Mouse (Mus musculus): ENCODE measurements around the gene Sox9. TPM values are rescaled to one million over a fixed set of nuclear protein-coding genes. Genes with fewer than 3 reads are reported as not detected.
A peak's percentile ranks its signal among the peaks of the same experiment; 100 is the strongest.

Gene Sox9
- polyA plus RNA-seq, 1 experiment: 21.8 TPM

DNA sequence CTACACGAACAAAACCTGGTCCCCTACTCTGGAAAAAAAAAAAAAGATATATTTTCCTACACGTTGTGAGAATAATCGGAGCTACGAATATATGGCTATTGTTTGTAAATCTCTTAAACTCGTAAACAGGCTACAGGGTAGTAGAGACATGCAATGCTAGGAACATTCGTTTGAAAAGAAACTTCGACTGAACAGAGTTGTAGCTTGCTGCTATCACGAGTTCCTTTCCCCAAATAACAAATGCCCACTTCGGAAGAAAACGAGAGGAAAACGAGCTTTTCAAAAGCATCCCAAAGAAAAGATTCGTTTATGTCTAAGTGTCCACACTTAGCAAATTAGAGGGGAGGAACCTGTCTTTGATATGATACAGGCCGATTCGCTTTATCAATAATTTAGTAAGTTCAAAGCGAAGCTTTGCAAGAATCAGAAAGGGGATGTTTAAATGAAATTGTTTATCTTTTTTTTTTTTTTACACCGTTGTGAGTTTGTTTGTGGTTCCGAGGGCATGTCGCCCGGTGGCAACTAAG, 1.6 kb upstream of the Sox9 start:
- H3K27ac ChIP-seq (ENCODE audit: insufficient read depth, low read length): no peak overlapping the region
- peak overlapping the region; percentile 76; the same call in 1 of the 2 replicates for H3K4me3 ChIP-seq (ENCODE audit: insufficient read depth, low read length)
- TF ChIP-seq POLR2A (IDR thresholded peaks at IDR 0.05; ENCODE audit: extremely low read depth, insufficient read depth, low read length) (no peak), CTCF (IDR thresholded peaks at IDR 0.05; ENCODE audit: extremely low read depth, insufficient read depth, low read length) (no peak)
- no peaks in the 10 kb centered on the region for H3K4me1 ChIP-seq (ENCODE audit: control insufficient read depth, insufficient read depth, low read length)

DNA sequence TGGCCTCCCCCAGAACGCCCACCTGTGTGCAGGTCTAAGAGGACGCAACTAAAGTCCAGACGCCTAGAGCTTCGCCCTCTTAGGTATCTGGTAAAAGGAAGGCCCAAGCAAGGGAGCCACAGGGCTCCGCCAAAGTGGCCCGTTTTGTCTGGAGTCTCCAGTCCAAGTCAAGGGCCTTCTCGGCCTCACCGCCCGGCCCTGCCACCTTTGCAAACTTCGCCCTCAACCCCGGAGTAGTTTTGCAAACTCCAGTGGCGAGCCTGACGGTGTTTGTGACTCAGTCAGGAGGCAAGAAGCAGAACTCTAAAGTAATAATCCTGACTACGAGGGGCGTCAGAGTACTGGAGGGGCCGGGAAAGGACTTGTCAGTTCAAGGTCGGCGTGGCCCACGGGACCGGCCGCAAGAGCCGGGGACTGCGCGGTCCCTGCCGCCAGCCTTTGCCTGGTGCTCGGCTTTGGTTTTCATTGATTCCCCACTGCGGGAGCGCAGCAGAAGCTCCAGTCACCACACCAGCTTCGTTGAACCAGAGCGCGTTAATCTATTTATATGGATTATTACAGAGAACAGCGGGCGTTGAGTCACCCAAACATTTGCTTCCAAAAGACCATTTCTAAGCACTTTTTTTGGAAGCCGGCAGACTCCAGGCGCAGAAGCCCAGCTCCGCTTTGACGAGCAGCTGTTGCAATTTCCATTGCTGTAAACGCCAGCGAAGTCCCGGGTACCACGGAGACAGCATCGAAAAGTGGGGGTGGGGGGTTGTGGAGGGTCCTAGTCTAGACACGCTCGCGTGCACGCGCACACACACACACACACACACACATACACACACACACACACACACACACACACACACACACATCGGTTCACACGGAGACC, 751 bp upstream of the Sox9 start:
- H3K27ac ChIP-seq (ENCODE audit: insufficient read depth, low read length): no peak overlapping the region
- no peak for TF ChIP-seq CTCF (IDR thresholded peaks at IDR 0.05; ENCODE audit: extremely low read depth, insufficient read depth, low read length)
- TF ChIP-seq POLR2A (IDR thresholded peaks at IDR 0.05; ENCODE audit: extremely low read depth, insufficient read depth, low read length): no peak
- no peaks in the 10 kb centered on the region for H3K4me1 ChIP-seq (ENCODE audit: control insufficient read depth, insufficient read depth, low read length)
- peak overlapping the region; percentile 76 for H3K4me3 ChIP-seq (ENCODE audit: insufficient read depth, low read length)

DNA sequence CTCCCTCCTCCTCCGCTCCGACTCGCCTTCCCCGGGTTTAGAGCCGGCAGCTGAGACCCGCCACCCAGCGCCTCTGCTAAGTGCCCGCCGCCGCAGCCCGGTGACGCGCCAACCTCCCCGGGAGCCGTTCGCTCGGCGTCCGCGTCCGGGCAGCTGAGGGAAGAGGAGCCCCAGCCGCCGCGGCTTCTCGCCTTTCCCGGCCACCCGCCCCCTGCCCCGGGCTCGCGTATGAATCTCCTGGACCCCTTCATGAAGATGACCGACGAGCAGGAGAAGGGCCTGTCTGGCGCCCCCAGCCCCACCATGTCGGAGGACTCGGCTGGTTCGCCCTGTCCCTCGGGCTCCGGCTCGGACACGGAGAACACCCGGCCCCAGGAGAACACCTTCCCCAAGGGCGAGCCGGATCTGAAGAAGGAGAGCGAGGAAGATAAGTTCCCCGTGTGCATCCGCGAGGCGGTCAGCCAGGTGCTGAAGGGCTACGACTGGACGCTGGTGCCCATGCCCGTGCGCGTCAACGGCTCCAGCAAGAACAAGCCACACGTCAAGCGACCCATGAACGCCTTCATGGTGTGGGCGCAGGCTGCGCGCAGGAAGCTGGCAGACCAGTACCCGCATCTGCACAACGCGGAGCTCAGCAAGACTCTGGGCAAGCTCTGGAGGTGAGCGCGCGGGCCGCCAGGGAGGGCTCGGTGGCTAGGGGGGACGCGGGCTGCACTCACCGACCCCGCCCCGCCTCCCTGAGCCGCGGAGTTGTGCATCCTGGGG, 515 bp downstream of the Sox9 start:
- peak overlapping the region; percentile 76 for H3K4me3 ChIP-seq (ENCODE audit: insufficient read depth, low read length)
- H3K27ac ChIP-seq (ENCODE audit: insufficient read depth, low read length): 0 out of 2 replicates have a peak overlapping the region, but pooled peaks have one; percentile 67
- H3K4me1 ChIP-seq (ENCODE audit: control insufficient read depth, insufficient read depth, low read length): no peaks in the 10 kb centered on the region
- TF ChIP-seq CTCF (IDR thresholded peaks at IDR 0.05; ENCODE audit: extremely low read depth, insufficient read depth, low read length): no peak
- TF ChIP-seq POLR2A (IDR thresholded peaks at IDR 0.05; ENCODE audit: extremely low read depth, insufficient read depth, low read length): no peak

- Histone ChIP-seq H3K4me1 (ENCODE audit: control insufficient read depth, insufficient read depth, low read length) (no peaks in the 10 kb centered on the region), H3K4me3 (ENCODE audit: insufficient read depth, low read length) (peak overlapping the region; percentile 76), H3K27ac (ENCODE audit: insufficient read depth, low read length) (no peak overlapping the region)
- TF ChIP-seq CTCF (IDR thresholded peaks at IDR 0.05; ENCODE audit: extremely low read depth, insufficient read depth, low read length) (no peak), POLR2A (IDR thresholded peaks at IDR 0.05; ENCODE audit: extremely low read depth, insufficient read depth, low read length) (no peak)
Observed at GRCm38 (mm10) chr11:112783401-112784346, 1.6 kb downstream of the Sox9 start.

DNA sequence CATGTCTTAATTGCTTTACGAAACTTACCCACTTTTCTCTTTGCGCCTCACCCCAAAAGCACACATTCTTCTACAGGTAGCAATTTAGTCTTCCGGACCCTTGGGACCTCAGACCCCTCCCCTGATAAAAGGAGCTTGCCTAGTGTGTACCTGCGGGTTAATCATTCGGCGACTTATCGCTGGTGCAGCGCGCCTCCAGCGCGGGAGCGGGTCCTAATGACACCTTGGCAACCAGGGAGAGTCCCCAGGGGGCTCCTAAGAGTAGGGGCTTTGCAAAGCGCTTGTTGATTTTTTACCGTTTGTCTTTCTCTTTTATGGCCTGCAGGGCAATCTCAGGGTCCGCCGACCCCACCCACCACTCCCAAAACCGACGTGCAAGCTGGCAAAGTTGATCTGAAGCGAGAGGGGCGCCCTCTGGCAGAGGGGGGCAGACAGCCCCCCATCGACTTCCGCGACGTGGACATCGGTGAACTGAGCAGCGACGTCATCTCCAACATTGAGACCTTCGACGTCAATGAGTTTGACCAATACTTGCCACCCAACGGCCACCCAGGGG, 2.4 kb downstream of the Sox9 start:
- no peak for TF ChIP-seq POLR2A (IDR thresholded peaks at IDR 0.05; ENCODE audit: extremely low read depth, insufficient read depth, low read length)
- no peak overlapping the region for H3K27ac ChIP-seq (ENCODE audit: insufficient read depth, low read length)
- peak overlapping the region; percentile 76 for H3K4me3 ChIP-seq (ENCODE audit: insufficient read depth, low read length)
- no peaks in the 10 kb centered on the region for H3K4me1 ChIP-seq (ENCODE audit: control insufficient read depth, insufficient read depth, low read length)

- no peak for TF ChIP-seq POLR2A (IDR thresholded peaks at IDR 0.05; ENCODE audit: extremely low read depth, insufficient read depth, low read length)
- TF ChIP-seq CTCF (IDR thresholded peaks at IDR 0.05; ENCODE audit: extremely low read depth, insufficient read depth, low read length): no peak
- Histone ChIP-seq H3K4me3 (ENCODE audit: insufficient read depth, low read length) (peak overlapping the region; percentile 76), H3K4me1 (ENCODE audit: control insufficient read depth, insufficient read depth, low read length) (no peaks in the 10 kb centered on the region), H3K27ac (ENCODE audit: insufficient read depth, low read length) (no peak overlapping the region)
Observed at GRCm38 (mm10) chr11:112784903-112785381, 2.9 kb downstream of the Sox9 start.

DNA sequence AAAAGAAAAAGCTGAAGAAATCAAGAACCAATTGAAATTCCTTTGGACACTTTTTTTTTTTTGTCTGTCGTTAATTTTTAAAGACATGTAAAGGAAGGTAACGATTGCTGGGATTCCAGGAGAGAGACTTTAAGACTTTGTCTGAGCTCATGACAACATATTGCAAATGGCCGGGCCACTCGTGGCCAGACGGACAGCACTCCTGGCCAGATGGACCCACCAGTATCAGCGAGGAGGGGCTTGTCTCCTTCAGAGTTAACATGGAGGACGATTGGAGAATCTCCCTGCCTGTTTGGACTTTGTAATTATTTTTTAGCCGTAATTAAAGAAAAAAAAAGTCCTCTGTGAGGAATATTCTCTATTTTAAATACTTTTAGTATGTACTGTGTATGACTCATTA, 3.6 kb downstream of the Sox9 start:
- Histone ChIP-seq H3K4me1 (ENCODE audit: control insufficient read depth, insufficient read depth, low read length) (no peaks in the 10 kb centered on the region), H3K27ac (ENCODE audit: insufficient read depth, low read length) (no peak overlapping the region), H3K4me3 (ENCODE audit: insufficient read depth, low read length) (peak overlapping the region; percentile 76; the same call in 1 of the 2 replicates)
- no peak for TF ChIP-seq POLR2A (IDR thresholded peaks at IDR 0.05; ENCODE audit: extremely low read depth, insufficient read depth, low read length)
- no peak for TF ChIP-seq CTCF (IDR thresholded peaks at IDR 0.05; ENCODE audit: extremely low read depth, insufficient read depth, low read length)

DNA sequence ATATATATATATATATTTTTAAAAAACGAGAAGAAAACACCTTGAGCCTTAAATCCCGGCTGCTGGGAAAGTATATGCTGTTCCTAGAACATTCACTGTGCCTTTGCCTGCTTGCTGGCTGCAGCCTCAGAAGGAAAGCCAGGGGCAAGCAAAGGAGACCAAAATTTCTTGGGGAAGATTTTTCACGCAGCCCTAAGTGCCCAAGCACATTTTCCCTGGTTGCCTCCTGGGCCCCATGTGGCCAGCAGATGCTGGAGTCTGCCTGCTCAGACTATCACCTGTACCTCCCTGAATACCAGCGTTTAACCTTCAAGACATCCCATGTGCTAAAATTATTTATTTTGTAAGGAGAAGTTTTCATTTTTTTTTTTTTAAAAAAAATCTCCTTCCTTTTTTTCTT, 4.4 kb downstream of the Sox9 start:
- no peak for TF ChIP-seq POLR2A (IDR thresholded peaks at IDR 0.05; ENCODE audit: extremely low read depth, insufficient read depth, low read length)
- no peak for TF ChIP-seq CTCF (IDR thresholded peaks at IDR 0.05; ENCODE audit: extremely low read depth, insufficient read depth, low read length)
- Histone ChIP-seq H3K4me1 (ENCODE audit: control insufficient read depth, insufficient read depth, low read length) (no peaks in the 10 kb centered on the region), H3K27ac (ENCODE audit: insufficient read depth, low read length) (no peak overlapping the region), H3K4me3 (ENCODE audit: insufficient read depth, low read length) (no peak overlapping the region)

Measured in cortical plate, adult 2 months (tissue).